Mouse (Mus musculus): Measurements from ENCODE around the gene Ap2a2.
"Not testable (repeated sequence)": the region's sequence is repeated elsewhere in the genome, so short reads cannot be mapped to it uniquely, and the experiment has no call there.

Ap2a2 gene

GRCm38 (mm10) chr7:141669097-141669496, 107.1 kb downstream of the Ap2a2 start:
- not testable (repeated sequence) for DNase-seq

- DNase-seq = peak; percentile 35 to 39
These were observed 109.0 kb downstream of the Ap2a2 start for GRCm38 (mm10) chr7:141670999-141671398.

DNA sequence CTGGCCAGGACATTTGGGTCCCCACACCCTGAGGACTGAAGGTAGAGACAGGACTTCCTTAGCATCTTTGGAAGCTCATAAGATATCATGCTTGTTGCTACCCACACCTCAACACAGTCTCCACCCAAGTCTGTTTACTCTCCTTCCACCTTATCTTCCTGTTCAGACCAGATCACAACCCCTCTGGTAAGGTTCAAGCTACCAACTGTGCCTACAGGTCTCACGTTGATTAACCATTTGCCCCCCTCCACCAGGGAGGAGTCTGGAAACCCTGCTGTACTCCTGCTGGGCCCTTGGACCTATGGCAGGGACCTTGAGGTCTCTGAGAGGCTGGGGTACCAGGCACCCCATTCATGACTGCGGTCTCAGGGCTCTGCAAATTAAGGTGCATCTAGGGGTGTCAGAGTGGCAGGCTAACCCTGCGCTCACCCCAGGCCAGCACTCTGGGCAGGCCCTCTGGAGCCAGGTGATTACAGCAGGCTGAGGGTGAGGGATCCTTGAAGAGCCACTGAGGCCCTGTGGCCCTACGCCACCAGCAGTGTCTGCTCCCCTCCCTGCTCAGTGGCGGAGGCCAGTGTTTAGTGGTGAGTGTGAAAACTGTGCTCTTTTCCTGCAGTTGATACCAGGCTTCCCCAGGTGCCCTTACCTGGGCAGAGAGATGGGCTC, 109.8 kb downstream of the Ap2a2 start:
- DNase-seq = no peak

DNA sequence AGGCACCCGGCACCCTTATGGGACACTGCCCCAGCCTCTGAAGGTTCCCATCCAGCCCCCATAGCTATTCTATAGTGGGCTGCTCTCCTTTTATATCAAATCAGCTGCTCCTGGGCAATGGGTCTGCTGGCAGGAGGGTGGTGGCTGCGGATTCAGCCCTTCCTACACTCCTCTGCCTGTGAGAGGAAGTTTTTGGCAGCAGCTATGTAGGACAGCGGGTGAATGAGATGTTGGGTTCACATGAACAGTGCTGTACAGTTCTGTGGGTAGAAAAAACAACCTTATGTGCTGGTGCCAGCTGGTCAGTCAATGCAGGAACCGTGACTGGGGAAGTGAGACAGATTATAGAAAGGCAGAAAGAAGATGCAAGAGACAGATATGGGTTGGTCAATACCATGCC, 116.9 kb downstream of the Ap2a2 start:
- no peak for DNase-seq
